Mouse (Mus musculus): ENCODE results near the gene Tlr13. TPM values are rescaled to one million over a fixed set of nuclear protein-coding genes. Genes with fewer than 3 reads are reported as not detected.
A peak's percentile ranks its signal among the peaks of the same experiment; 100 is the strongest.

Tlr13 gene
- total RNA-seq (2022): 1 to 10 TPM; 1.4 to 3.7 (median 2.6) TPM

- DNase-seq (ENCODE audit: low spot score in 2 of 2): no peak
Measured at GRCm38 (mm10) chrX:106142936-106143335, at the start of gene Tlr13. TSS of gene Tlr13 (plus strand) at chrX:106143204.

GRCm38 (mm10) chrX:106105464-106105863, 37.5 kb upstream of the Tlr13 start:
- no peak for DNase-seq (ENCODE audit: low spot score in 2 of 2)

GRCm38 (mm10) chrX:106113881-106114280, 29.1 kb upstream of the Tlr13 start:
- no peak for DNase-seq (ENCODE audit: low spot score in 2 of 2)

GRCm38 (mm10) chrX:106114674-106115073, 28.3 kb upstream of the Tlr13 start:
- DNase-seq (ENCODE audit: low spot score in 2 of 2): no peak

GRCm38 (mm10) chrX:106122823-106123222, 20.2 kb upstream of the Tlr13 start:
- no peak for DNase-seq (ENCODE audit: low spot score in 2 of 2)

- DNase-seq (ENCODE audit: low spot score in 2 of 2): no peak
Measured at GRCm38 (mm10) chrX:106128283-106128682, 14.7 kb upstream of the Tlr13 start.

GRCm38 (mm10) chrX:106129877-106130276, 13.1 kb upstream of the Tlr13 start:
- no peak for DNase-seq (ENCODE audit: low spot score in 2 of 2)

GRCm38 (mm10) chrX:106134916-106135315, 8.1 kb upstream of the Tlr13 start:
- no peak for DNase-seq (ENCODE audit: low spot score in 2 of 2)

GRCm38 (mm10) chrX:106135484-106135883, 7.5 kb upstream of the Tlr13 start:
- DNase-seq (ENCODE audit: low spot score in 2 of 2): no peak

GRCm38 (mm10) chrX:106135916-106136575, 7.0 kb upstream of the Tlr13 start:
- no peak for DNase-seq (ENCODE audit: low spot score in 2 of 2)

- DNase-seq (ENCODE audit: low spot score in 2 of 2): no peak
Measured at GRCm38 (mm10) chrX:106139309-106140070, 3.5 kb upstream of the Tlr13 start.

GRCm38 (mm10) chrX:106148185-106148584, 5.2 kb downstream of the Tlr13 start:
- no peak for DNase-seq (ENCODE audit: low spot score in 2 of 2)

GRCm38 (mm10) chrX:106149460-106149859, 6.5 kb downstream of the Tlr13 start:
- DNase-seq (ENCODE audit: low spot score in 2 of 2): no peak

- DNase-seq (ENCODE audit: low spot score in 2 of 2): no peak
Measured at GRCm38 (mm10) chrX:106154180-106154586, 11.2 kb downstream of the Tlr13 start.

GRCm38 (mm10) chrX:106155892-106156291, 12.9 kb downstream of the Tlr13 start:
- no peak for DNase-seq (ENCODE audit: low spot score in 2 of 2)

GRCm38 (mm10) chrX:106163995-106164394, 21.0 kb downstream of the Tlr13 start:
- DNase-seq (ENCODE audit: low spot score in 2 of 2): no peak

GRCm38 (mm10) chrX:106164555-106164954, 21.6 kb downstream of the Tlr13 start:
- no peak for DNase-seq (ENCODE audit: low spot score in 2 of 2)

GRCm38 (mm10) chrX:106165089-106165488, 22.1 kb downstream of the Tlr13 start:
- DNase-seq (ENCODE audit: low spot score in 2 of 2): no peak

GRCm38 (mm10) chrX:106171106-106171852, 28.3 kb downstream of the Tlr13 start:
- DNase-seq (ENCODE audit: low spot score in 2 of 2): peak; percentile 28 to 42

GRCm38 (mm10) chrX:106171853-106172154, 28.8 kb downstream of the Tlr13 start:
- DNase-seq (ENCODE audit: low spot score in 2 of 2): no peak

GRCm38 (mm10) chrX:106176331-106176730, 33.3 kb downstream of the Tlr13 start:
- DNase-seq (ENCODE audit: low spot score in 2 of 2): no peak

- DNase-seq (ENCODE audit: low spot score in 2 of 2): no peak
Measured at GRCm38 (mm10) chrX:106184279-106184678, 41.3 kb downstream of the Tlr13 start.
